Mouse (Mus musculus) layer of hippocampus, postnatal 25 days (tissue): ENCODE measurements around the gene Nlrx1. TPM values are rescaled to one million over a fixed set of nuclear protein-coding genes. Genes with fewer than 3 reads are reported as not detected.

Source experiments
- DNase-seq, 2 experiments: peaks; one replicate each; pipeline ENCODE4 v3.0.0; 2022; ENCODE audit warnings: mixed read lengths in 2 of 2, low spot score in 1 of 2; ENCODE audit errors: extremely low spot score in 1 of 2
- total RNA-seq, 2 experiments: library from RNA; stranded (reverse); gene quantifications; 2 replicates each; pipeline ENCODE4 v1.2.3; 2021

Gene Nlrx1
- total RNA-seq, 2 experiments from 2014 or later, result 12.8 to 14.7 TPM

DNA sequence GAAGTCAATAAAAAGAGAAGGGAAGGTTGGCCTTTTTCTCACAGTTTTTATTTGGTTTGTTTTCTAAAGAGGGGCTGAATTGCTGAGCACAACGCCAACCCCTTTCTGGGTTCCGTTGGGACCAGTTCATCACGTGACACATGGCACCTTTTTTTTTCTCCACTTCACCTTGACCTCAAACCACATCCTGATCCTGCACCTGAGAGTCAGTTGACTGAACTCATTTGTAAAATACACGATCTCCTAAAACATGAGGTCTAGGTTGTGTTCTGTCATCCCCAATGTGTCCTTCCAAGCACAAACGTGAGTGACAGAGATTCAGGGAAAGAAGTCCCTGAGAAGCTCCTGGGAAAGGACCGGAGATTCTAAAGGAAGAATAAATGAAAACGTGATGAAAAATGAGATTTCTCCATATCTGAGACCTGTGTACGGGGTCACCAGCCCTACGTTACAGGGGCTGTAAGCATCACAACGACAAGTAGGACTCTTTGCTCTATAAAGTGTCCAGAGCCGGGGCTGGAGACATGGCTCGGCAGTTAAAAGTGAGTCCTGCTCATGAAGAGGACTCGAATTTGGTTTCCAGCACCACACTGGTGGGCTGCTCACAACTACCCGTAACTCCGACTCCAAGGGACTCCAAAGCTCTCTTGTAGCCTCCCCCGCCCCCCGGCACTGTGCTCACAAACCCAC, 29.8 kb downstream of the Nlrx1 start:
- DNase-seq, result no peak

DNA sequence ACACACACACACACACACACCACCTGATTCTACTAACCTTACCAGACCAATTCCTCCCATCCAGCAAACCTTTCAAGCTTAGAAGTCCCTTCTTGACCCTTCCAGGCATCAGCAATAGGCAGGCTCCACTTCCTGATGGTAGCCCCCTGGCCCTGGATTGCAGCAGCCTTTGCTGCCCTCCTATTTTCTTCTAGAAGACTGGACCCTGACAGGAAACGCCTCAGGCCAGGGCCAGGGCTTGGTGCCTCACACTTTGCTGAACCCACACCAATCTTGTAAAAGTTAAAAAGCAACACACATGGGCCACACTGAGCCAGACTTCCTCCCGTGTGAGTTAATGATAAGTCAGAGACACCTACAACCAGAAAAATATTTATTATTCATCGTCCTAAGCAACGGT, 31.3 kb downstream of the Nlrx1 start:
- DNase-seq, result no peak

DNA sequence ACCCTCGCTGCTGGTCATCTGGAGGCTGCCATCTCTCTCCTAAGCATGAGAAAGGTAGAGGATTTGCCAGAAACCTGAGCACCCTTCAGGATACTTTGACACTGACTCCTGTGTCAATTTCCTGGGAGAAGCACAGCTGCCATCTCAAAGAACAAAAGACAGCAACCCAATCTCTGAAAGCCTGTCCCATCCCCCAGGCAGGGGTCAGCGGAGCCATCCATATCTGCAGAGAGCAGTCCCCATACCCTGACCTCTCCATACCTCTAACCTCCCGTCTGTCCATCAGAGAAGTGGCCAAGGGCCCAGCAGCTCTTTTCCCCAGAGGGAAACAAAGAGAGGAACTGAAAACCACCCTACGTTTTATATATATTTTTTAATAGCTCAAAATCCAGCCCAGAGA, 31.8 kb downstream of the Nlrx1 start:
- no peak for DNase-seq

DNA sequence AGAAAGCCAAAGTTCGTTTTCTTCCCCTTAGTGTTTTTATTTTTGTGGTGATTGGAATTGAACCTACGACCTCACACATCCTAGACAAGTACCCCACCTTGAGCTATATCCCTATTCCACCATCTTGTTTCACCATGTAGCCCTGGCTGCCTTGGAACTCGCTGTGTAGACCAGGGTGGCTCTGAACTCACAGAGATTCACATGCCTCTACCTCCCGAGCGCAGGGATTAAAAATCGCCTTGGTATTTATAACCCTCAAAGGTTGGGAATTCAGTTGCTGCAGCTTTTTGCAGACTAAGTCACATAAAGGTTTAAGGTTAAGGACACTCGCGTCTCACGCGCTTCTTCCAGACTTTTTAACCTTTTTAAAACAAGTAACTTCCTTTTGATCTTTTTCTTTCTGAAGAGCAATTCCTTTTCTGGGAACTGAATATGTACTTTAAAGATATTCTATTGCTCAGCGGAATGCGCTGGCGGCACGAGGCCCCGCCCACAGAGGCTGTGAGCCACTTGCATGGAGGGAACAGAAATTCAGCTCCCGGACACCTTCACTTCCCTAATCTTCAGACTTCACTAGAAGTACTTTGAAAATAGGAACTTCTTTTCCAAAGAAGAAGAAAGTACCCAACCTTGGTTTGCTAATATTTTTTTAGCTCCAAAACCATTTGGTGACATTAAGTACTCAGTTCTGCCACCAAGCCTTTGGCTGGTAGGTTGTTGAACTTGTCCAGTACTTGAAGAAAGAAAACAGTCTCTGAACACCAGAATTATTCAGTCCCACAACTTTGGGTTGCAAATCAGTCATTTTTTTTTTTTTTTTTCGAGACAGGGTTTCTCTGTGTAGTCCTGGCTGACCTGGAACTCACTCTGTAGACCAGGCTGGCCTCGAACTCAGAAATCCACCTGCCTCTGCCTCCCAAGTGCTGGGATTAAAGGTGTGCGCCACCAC, 33.6 kb downstream of the Nlrx1 start:
- no peak for DNase-seq

DNA sequence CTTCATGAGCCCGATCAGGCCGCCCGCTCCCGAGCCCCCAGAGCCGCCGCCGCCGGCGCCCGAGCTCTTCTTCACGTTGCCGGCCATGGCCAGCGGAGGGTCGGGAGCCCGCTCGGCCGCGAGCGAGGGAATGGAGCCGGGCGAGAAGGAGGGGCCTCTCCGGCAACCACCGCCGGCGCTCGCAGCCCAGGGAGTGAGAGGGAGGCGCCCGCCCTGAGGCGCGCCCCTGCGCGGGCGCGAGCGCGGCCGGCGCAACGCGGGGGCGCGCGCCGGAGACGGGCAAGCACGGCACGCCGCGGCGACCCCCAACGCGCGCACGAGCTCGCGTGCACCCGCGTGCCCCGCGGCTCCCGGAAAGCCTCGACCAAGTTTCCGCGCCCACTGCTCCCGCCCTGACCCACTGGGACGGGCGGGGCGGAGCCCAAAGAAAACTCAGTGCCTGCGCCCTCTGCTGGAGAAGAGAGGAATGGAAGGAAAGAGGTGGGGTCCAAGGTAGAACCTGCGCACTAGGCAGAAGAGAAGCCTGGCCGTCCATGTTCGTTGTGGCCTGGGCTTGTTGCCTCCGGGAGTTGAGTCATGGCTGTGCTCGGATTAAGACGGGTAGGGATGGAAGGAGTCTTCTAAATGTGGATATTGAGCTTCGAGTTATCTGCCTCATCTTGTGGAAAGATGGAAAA, 34.5 kb downstream of the Nlrx1 start, which contains the start of gene Cbl:
Cbl (minus strand) TSS at position 248 of the 677 bp plus-strand sequence.
- DNase-seq, result peak; percentile 99

DNA sequence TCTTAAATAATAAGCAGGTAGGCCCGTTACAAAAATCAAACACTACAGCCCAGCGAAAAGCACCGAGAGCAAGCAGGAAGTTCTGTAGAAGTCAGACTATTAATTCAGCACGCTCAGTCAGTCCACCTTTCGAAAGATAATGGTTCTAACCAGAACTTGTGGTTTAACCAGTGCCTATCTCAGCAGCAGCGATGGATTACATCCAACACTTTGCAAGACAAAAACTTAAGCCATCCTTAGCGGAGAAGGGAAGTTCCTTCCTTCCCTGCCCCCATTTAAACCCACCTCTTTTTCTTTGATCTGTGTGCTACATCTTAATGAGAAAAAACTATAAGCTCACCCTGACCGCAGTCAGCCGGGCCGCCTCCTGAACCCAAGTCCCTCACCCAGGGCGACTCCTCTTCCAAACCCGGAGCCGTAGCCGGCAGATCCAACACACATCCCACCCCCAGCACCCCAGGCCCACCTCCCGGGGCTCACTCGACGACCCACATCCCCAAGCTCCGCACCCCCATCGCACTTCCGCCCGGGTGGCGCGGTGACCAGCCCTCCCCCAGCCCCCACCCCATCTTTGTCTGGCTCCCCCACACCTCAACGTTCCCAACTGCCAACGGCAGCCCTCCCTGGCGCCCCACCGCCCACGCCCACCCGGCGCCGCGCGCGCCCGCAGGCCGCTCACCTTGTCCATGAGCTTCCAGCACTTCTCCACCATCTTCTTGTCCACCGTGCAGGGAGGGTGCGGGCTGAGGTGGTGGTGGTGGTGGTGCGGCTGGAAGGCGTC, 35.2 kb downstream of the Nlrx1 start:
- DNase-seq, result peak in 1 of 2 experiments; percentile 19

DNA sequence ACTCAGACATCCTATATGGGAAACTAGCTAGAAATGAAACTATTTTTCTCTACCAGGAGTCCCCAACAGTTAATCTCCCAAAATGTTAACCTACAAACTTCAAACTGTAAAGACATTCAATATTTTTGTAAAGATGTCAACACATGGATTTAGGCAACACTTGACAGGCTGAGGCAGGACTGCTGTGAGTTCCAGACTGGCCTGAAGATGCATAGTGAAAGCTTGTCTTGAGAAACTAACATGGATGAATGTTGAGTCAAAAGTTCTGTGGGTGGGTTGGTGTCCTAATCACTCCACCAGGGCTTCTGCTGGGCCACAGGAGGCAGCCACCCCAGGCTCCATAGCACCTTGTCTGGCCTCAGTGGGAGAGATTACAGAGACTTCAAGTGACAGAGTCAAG, 36.8 kb downstream of the Nlrx1 start:
- DNase-seq, result no peak

DNA sequence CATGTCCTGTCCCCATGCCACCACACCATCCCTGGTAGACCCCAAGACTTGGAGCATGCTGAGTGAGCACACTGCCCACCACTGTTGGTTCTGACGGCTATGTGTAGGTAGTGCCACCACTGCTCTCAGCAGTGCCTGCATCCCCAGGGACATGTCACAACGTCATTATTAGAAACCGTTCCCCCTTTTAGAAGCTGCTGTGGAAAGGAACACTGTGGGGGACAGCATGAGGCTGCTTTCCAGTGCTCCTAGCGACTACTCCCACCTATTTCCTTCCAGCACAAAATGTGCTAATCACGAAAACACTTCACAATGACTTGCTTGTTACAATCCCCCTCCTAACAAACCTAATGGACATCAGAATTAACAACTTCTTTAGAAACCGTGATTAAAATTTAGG, 42.4 kb downstream of the Nlrx1 start:
- no peak for DNase-seq

DNA sequence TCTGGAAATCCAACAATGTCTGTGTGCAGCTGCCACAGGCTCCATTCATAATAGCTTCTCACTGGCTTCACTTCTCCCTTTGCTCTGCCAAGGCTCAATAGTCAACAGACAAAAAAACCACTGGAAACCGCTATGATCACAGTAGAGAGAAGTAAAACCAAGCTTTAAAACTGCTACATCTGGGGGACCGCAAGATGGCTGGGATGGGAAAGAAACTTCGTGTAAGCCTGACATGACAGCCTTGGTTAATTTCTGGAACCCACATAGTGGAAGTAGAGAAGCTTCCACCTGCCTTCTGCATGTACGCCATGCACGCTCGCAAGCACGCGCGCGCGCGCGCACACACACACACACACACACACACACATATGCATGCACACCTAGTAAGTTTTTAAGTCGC, 54.9 kb downstream of the Nlrx1 start:
- DNase-seq, result no peak

DNA sequence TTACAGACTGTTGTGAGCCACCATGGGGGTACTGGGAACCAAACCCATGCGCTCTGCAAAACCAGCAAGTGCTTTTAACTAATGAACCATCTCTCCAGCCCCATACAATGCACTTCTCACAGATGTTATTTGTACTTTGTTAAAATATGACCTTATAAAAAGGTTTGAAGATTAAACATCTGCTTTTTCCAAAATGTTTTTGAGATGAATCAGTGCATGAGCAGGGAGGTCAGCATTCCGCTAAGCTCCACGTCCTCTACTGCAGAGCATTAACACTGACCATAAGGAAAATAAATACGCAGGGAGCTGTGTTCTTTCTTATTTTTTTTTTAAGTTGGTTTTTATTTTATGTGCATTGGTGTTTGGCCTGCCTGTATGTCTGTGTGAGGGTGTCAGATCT, 56.0 kb downstream of the Nlrx1 start:
- no peak for DNase-seq

DNA sequence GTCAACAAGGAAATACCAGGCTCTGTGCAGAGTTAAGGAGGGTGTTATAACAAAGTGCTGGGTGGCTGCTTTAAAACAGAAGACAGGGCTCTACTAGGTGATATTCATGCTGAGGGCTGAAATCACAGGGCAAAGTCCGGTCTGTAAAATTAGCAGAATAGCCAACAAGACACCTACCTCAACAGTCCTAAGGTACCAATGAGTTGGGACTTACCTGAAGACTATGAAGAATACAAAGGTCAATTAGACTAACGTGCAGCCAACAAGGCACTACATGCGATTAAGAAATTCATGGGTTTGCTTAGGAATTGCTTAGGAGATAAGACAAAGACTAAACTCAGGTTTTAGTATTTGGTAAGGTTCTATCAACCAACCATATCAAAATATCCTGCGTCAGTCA, 59.0 kb downstream of the Nlrx1 start:
- DNase-seq, result no peak

DNA sequence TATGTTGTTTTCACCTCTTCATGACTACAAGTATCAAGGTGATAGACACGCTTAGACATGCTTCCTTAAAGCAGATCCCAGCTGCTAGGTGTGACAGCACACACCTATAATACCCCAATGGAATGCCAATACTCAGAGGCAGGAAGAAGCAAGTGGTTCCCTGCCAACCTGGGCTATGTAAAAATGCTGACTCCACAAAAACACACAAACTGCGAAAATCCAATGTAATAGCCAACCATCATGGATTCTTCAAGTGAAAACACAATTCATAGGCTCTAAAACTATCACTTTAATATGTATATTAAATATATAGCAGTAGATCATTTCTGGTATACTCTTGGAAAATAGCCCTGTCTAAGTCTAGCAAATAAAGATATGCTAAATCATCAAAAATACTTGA, 60.6 kb downstream of the Nlrx1 start:
- DNase-seq, result no peak

Other genes starting within 250 kb of the Nlrx1 start
- 100 to 1,000 TPM; 833 to 928 TPM for gene Thy1, start 225.2 kb downstream of the Nlrx1 start, total RNA-seq
- gene Usp2, start 201.6 kb downstream of the Nlrx1 start, total RNA-seq, result 10 to 100 TPM; 59.4 to 81.4 TPM
- under 1 TPM; 0.31 to 0.49 TPM for gene Mfrp, start 166.9 kb downstream of the Nlrx1 start, total RNA-seq
- 10 to 100 TPM; 13.6 to 16.8 TPM for gene C1qtnf5, start 161.4 kb downstream of the Nlrx1 start, total RNA-seq
- under 1 TPM in 1 of 2 experiments, not detected in 1; 0.28 TPM for gene Gm49380, start 155.1 kb downstream of the Nlrx1 start, total RNA-seq
- 10 to 100 TPM; 30.3 to 33.0 TPM for gene Rnf26, start 155.1 kb downstream of the Nlrx1 start, total RNA-seq
- 10 to 100 TPM; 22.5 to 29.3 TPM for gene Mcam, start 134.1 kb downstream of the Nlrx1 start, total RNA-seq
- gene Cbl, start 34.5 kb downstream of the Nlrx1 start, total RNA-seq, result 10 to 100 TPM; 49.2 to 63.4 TPM
- gene Ccdc153, start 27.9 kb downstream of the Nlrx1 start, total RNA-seq, result 1 to 10 TPM; 1.9 to 5.4 TPM
- 1 to 10 TPM; 1.3 to 1.4 TPM for gene Pdzd3, start 17.1 kb downstream of the Nlrx1 start, total RNA-seq
- 10 to 100 TPM; 65.0 to 79.6 TPM for gene Abcg4, start 20.0 kb upstream of the Nlrx1 start, total RNA-seq
- 10 to 100 TPM; 28.1 to 31.2 TPM for gene Hinfp, start 37.1 kb upstream of the Nlrx1 start, total RNA-seq
- 100 to 1,000 TPM; 196 to 200 TPM for gene C2cd2l, start 51.7 kb upstream of the Nlrx1 start, total RNA-seq
- gene Dpagt1, start 57.4 kb upstream of the Nlrx1 start, total RNA-seq, result 10 to 100 TPM; 14.2 to 15.8 TPM
- 10 to 100 TPM; 50.6 to 58.4 TPM for gene H2afx, start 66.1 kb upstream of the Nlrx1 start, total RNA-seq
- 10 to 100 TPM; 17.9 to 23.6 TPM for gene Hmbs, start 75.6 kb upstream of the Nlrx1 start, total RNA-seq
- 10 to 100 TPM; 49.0 to 51.4 TPM for gene Vps11, start 93.1 kb upstream of the Nlrx1 start, total RNA-seq
- gene Hyou1, start 110.9 kb upstream of the Nlrx1 start, total RNA-seq, result 100 to 1,000 TPM; 114 to 123 TPM
- gene Slc37a4, start 128.3 kb upstream of the Nlrx1 start, total RNA-seq, result 10 to 100 TPM; 32.6 to 34.7 TPM
- 100 to 1,000 TPM; 616 to 726 TPM for gene Rps25, start 138.5 kb upstream of the Nlrx1 start, total RNA-seq
- 10 to 100 TPM; 65.1 to 76.5 TPM for gene Trappc4, start 139.0 kb upstream of the Nlrx1 start, total RNA-seq
- 10 to 100 TPM; 16.8 to 24.1 TPM for gene Ccdc84, start 150.0 kb upstream of the Nlrx1 start, total RNA-seq
- gene Foxr1, start 172.5 kb upstream of the Nlrx1 start, total RNA-seq, result not detected
- gene Upk2, start 186.4 kb upstream of the Nlrx1 start, total RNA-seq, result not detected
- 10 to 100 TPM; 59.2 to 78.1 TPM for gene Bcl9l, start 214.2 kb upstream of the Nlrx1 start, total RNA-seq